Mouse (Mus musculus) liver, embryonic 13.5 days (tissue): ENCODE measurements around the gene Fancm. TPM values are rescaled to one million over a fixed set of nuclear protein-coding genes. Genes with fewer than 3 reads are reported as not detected.
A peak's percentile ranks its signal among the peaks of the same experiment; 100 is the strongest.
"Not testable (repeated sequence)": the region's sequence is repeated elsewhere in the genome, so short reads cannot be mapped to it uniquely, and the experiment has no call there.

Experiments used
- ATAC-seq: fragments of 200-750 bp; cut with Nextera tagmentation; 2 replicates; pipeline ENCODE4 v1.8.0; 2017; ENCODE audit warnings: low read depth, mild to moderate bottlenecking, moderate number of reproducible peaks, moderate library complexity
- DNase-seq: peaks from one replicate; pipeline ENCODE4 v3.0.0; 2022
- H3K27ac ChIP-seq: fragments of 300-500 bp; sonication (generic); 2 replicates; pipeline ENCODE4 v1.5.1; 2015; ENCODE audit warnings: moderate library complexity, mild to moderate bottlenecking, inconsistent platforms
- H3K27me3 ChIP-seq: fragments of 300-500 bp; sonication (generic); 2 replicates; pipeline ENCODE4 v1.6.1; 2015; ENCODE audit warnings: mild to moderate bottlenecking, inconsistent platforms
- H3K36me3 ChIP-seq: fragments of 300-500 bp; sonication (generic); 2 replicates; pipeline ENCODE4 v1.6.1; 2015; ENCODE audit warnings: mild to moderate bottlenecking, inconsistent platforms
- H3K4me1 ChIP-seq: fragments of 300-500 bp; sonication (generic); replicated peaks from 2 replicates; pipeline ENCODE4 v1.6.1; 2015; ENCODE audit warnings: inconsistent platforms
- H3K4me2 ChIP-seq: fragments of 300-500 bp; sonication (generic); 2 replicates; pipeline ENCODE4 v1.6.1; 2015; ENCODE audit warnings: inconsistent platforms, mild to moderate bottlenecking, moderate library complexity
- H3K4me3 ChIP-seq: fragments of 300-500 bp; sonication (generic); replicated peaks from 2 replicates; pipeline ENCODE4 v1.5.1; 2015; ENCODE audit warnings: mild to moderate bottlenecking, inconsistent platforms
- H3K9ac ChIP-seq: fragments of 300-500 bp; sonication (generic); 2 replicates; pipeline ENCODE4 v1.6.1; 2015; ENCODE audit warnings: mild to moderate bottlenecking, inconsistent platforms
- H3K9me3 ChIP-seq: fragments of 300-500 bp; sonication (generic); replicated peaks from 2 replicates; pipeline ENCODE4 v1.6.1; 2016; ENCODE audit warnings: inconsistent platforms
- WGBS: fragments of 180-500 bp; shearing (Covaris S2); methylation state at CpG from one replicate; pipeline ENCODE4 v1.1.7; 2015; ENCODE audit not compliant: insufficient replicate concordance; 5-methylcytosine and 5-hydroxymethylcytosine counted together
- polyA plus RNA-seq: library from polyadenylated mRNA; unstranded; fragments of >200 nt; fragmentation: Nextera tagmentation; extraction: Ambion mirVana; gene quantifications from 2 replicates; pipeline ENCODE4 v1.2.1, GENCODE M21; 2015

The Fancm gene
- polyA plus RNA-seq, 1 experiment from 2014 or later = 6.3 TPM

GRCm38 (mm10) chr12:65072911-65073610, 2.3 kb upstream of the Fancm start:
- ATAC-seq = no peak
- Histone ChIP-seq H3K9me3 (no peaks in the 10 kb centered on the region), H3K4me3 (peak overlapping the region; percentile 96), H3K9ac (peak overlapping the region; percentile 87), H3K36me3 (peaks cover 10% of the 10 kb centered on the region), H3K4me1 (peaks cover 49% of the 10 kb centered on the region), H3K27ac (peak overlapping the region; percentile 77), H3K27me3 (no peaks in the 10 kb centered on the region), H3K4me2 (peak overlapping the region; percentile 92)
- no peak for DNase-seq
- 4% methylated on average over 21 of the region's 21 CpGs for WGBS

GRCm38 (mm10) chr12:65073611-65074178, 1.7 kb upstream of the Fancm start, which contains the start of gene Fkbp3:
Gene Fkbp3, minus strand, starts transcription at chr12:65074007.
- ATAC-seq (peak; percentile 98), DNase-seq (peak; percentile 97)
- under 1% methylated on average over 49 of the region's 49 CpGs for WGBS
- Histone ChIP-seq H3K36me3 (peaks cover 10% of the 10 kb centered on the region), H3K9ac (peak within 1 kb of the TSS; percentile 87), H3K9me3 (no peaks in the 10 kb centered on the region), H3K4me3 (peak within 1 kb of the TSS; percentile 96), H3K27ac (peak within 1 kb of the TSS; percentile 83), H3K27me3 (no peaks in the 10 kb centered on the region), H3K4me2 (peak within 1 kb of the TSS; percentile 92), H3K4me1 (peaks cover 55% of the 10 kb centered on the region)

GRCm38 (mm10) chr12:65074651-65075050, 752 bp upstream of the Fancm start:
- 48% methylated on average over 7 of the region's 7 CpGs for WGBS
- Histone ChIP-seq H3K4me2 (peak overlapping the region; percentile 92), H3K27me3 (no peaks in the 10 kb centered on the region), H3K4me3 (peak overlapping the region; percentile 96), H3K27ac (peak overlapping the region; percentile 83), H3K36me3 (0 out of 2 replicates have a peak, but pooled peaks cover 6% of the 10 kb centered on the region), H3K4me1 (peaks cover 56% of the 10 kb centered on the region), H3K9ac (peak overlapping the region; percentile 65), H3K9me3 (no peaks in the 10 kb centered on the region)
- no peak for DNase-seq
- no peak for ATAC-seq

GRCm38 (mm10) chr12:65075733-65076310, 419 bp downstream of the Fancm start:
- peak overlapping the region; percentile 92 for H3K4me2 ChIP-seq
- peak; percentile 3; the same call in 1 of the 2 replicates for ATAC-seq
- peak overlapping the region; percentile 83 for H3K27ac ChIP-seq
- peaks cover 56% of the 10 kb centered on the region for H3K4me1 ChIP-seq
- peaks cover 16% of the 10 kb centered on the region for H3K36me3 ChIP-seq
- WGBS = under 1% methylated on average over 41 of the region's 41 CpGs
- no peaks in the 10 kb centered on the region for H3K9me3 ChIP-seq
- peak overlapping the region; percentile 93 for H3K9ac ChIP-seq
- DNase-seq = no peak
- peak overlapping the region; percentile 96 for H3K4me3 ChIP-seq
- H3K27me3 ChIP-seq = no peaks in the 10 kb centered on the region

GRCm38 (mm10) chr12:65076906-65077305, 1.5 kb downstream of the Fancm start:
- Histone ChIP-seq H3K9me3 (no peaks in the 10 kb centered on the region), H3K4me2 (peak overlapping the region; percentile 92), H3K27ac (peak overlapping the region; percentile 31; the same call in 1 of the 2 replicates), H3K9ac (peak overlapping the region; percentile 93), H3K36me3 (peaks cover 23% of the 10 kb centered on the region), H3K27me3 (no peaks in the 10 kb centered on the region), H3K4me1 (peaks cover 51% of the 10 kb centered on the region), H3K4me3 (peak overlapping the region; percentile 96)
- WGBS = 55% methylated on average over 9 of the region's 9 CpGs
- ATAC-seq (no peak), DNase-seq (no peak)

GRCm38 (mm10) chr12:65108746-65109145, 33.3 kb downstream of the Fancm start:
- Histone ChIP-seq H3K4me1 (no peaks in the 10 kb centered on the region), H3K4me2 (no peak overlapping the region), H3K4me3 (no peak overlapping the region), H3K27ac (no peak overlapping the region), H3K9ac (no peak overlapping the region), H3K9me3 (no peaks in the 10 kb centered on the region), H3K36me3 (peaks cover 67% of the 10 kb centered on the region), H3K27me3 (no peaks in the 10 kb centered on the region)
- 78% methylated on average over 1 of the region's 1 CpGs for WGBS
- DNase-seq = no peak
- ATAC-seq = no peak

- WGBS = 68% methylated on average over 3 of the region's 3 CpGs
- Histone ChIP-seq H3K9me3 (no peaks in the 10 kb centered on the region), H3K27ac (no peak overlapping the region), H3K4me3 (no peak overlapping the region), H3K36me3 (peaks cover 66% of the 10 kb centered on the region), H3K4me1 (no peaks in the 10 kb centered on the region), H3K4me2 (no peak overlapping the region), H3K27me3 (no peaks in the 10 kb centered on the region), H3K9ac (no peak overlapping the region)
- no peak for DNase-seq
- ATAC-seq = 0 out of 2 replicates have a peak, but pooled peaks have one; percentile 15
These were observed 36.1 kb downstream of the Fancm start for GRCm38 (mm10) chr12:65111503-65111902.

GRCm38 (mm10) chr12:65112811-65113210, 37.4 kb downstream of the Fancm start:
- no peak overlapping the region for H3K4me2 ChIP-seq
- H3K9ac ChIP-seq = no peak overlapping the region
- WGBS = 81% methylated on average over 1 of the region's 1 CpGs
- H3K27ac ChIP-seq = no peak overlapping the region
- no peak overlapping the region for H3K4me3 ChIP-seq
- H3K27me3 ChIP-seq = no peaks in the 10 kb centered on the region
- H3K36me3 ChIP-seq = peaks cover 68% of the 10 kb centered on the region
- DNase-seq = no peak
- H3K4me1 ChIP-seq = no peaks in the 10 kb centered on the region
- no peak for ATAC-seq
- H3K9me3 ChIP-seq = no peaks in the 10 kb centered on the region

GRCm38 (mm10) chr12:65113925-65114324, 38.5 kb downstream of the Fancm start:
- Histone ChIP-seq H3K27me3 (no peaks in the 10 kb centered on the region), H3K4me3 (no peak overlapping the region), H3K4me1 (no peaks in the 10 kb centered on the region), H3K36me3 (peaks cover 72% of the 10 kb centered on the region), H3K27ac (no peak overlapping the region), H3K9me3 (no peaks in the 10 kb centered on the region), H3K9ac (no peak overlapping the region), H3K4me2 (no peak overlapping the region)
- no peak for DNase-seq
- no peak for ATAC-seq
- WGBS = 87% methylated on average over 4 of the region's 4 CpGs

GRCm38 (mm10) chr12:65114978-65115377, 39.6 kb downstream of the Fancm start:
- not testable (repeated sequence) for H3K27ac ChIP-seq, H3K27me3 ChIP-seq, H3K4me1 ChIP-seq, H3K4me3 ChIP-seq, H3K9me3 ChIP-seq, H3K4me2 ChIP-seq, ATAC-seq, H3K9ac ChIP-seq, DNase-seq
- 85% methylated on average over 3 of the region's 3 CpGs for WGBS
- H3K36me3 ChIP-seq = peaks cover 71% of the 10 kb centered on the region

- ATAC-seq (no peak), DNase-seq (no peak)
- H3K27ac ChIP-seq = no peak overlapping the region
- H3K4me1 ChIP-seq = no peaks in the 10 kb centered on the region
- no peaks in the 10 kb centered on the region for H3K27me3 ChIP-seq
- no peaks in the 10 kb centered on the region for H3K9me3 ChIP-seq
- H3K36me3 ChIP-seq = peaks cover 81% of the 10 kb centered on the region
- H3K4me3 ChIP-seq = no peak overlapping the region
- no peak overlapping the region for H3K9ac ChIP-seq
- no peak overlapping the region for H3K4me2 ChIP-seq
- 85% methylated on average over 7 of the region's 7 CpGs for WGBS
These were observed 43.6 kb downstream of the Fancm start for GRCm38 (mm10) chr12:65118968-65119367.
